Mouse (Mus musculus): ENCODE data around the gene Ncoa3. TPM values are rescaled to one million over a fixed set of nuclear protein-coding genes. Genes with fewer than 3 reads are reported as not detected.

The Ncoa3 gene
- polyA plus RNA-seq, 1 experiment from 2014 or later: 4.2 TPM

- WGBS (ENCODE audit: insufficient replicate concordance): 71% methylated on average over 8 of the region's 8 CpGs
- Histone ChIP-seq H3K36me3 (ENCODE audit: control insufficient read depth, insufficient read depth) (no peaks in the 10 kb centered on the region), H3K27me3 (ENCODE audit: control insufficient read depth, insufficient read depth, low read depth, low read length) (peaks cover 19% of the 10 kb centered on the region), H3K4me1 (ENCODE audit: control insufficient read depth, low read depth, low read length) (peaks cover 4% of the 10 kb centered on the region), H3K27ac (ENCODE audit: low read length) (no peak overlapping the region), H3K4me3 (ENCODE audit: low read depth, low read length) (no peak overlapping the region), H3K9me3 (replicated peaks; ENCODE audit: control insufficient read depth, low read length) (no peaks in the 10 kb centered on the region), H3K9ac (ENCODE audit: low read depth, low read length) (no peak overlapping the region), H3K4me2 (ENCODE audit: low read depth, low read length) (no peak overlapping the region)
- ATAC-seq (ENCODE audit: low read depth): no peak
These were observed 3.3 kb downstream of the Ncoa3 start for GRCm38 (mm10) chr2:165995711-165996110.

- Histone ChIP-seq H3K9ac (ENCODE audit: low read depth, low read length) (no peak overlapping the region), H3K36me3 (ENCODE audit: control insufficient read depth, insufficient read depth) (no peaks in the 10 kb centered on the region), H3K9me3 (replicated peaks; ENCODE audit: control insufficient read depth, low read length) (no peaks in the 10 kb centered on the region), H3K4me2 (ENCODE audit: low read depth, low read length) (no peak overlapping the region), H3K27me3 (ENCODE audit: control insufficient read depth, insufficient read depth, low read depth, low read length) (peaks cover 19% of the 10 kb centered on the region), H3K4me3 (ENCODE audit: low read depth, low read length) (no peak overlapping the region), H3K27ac (ENCODE audit: low read length) (no peak overlapping the region), H3K4me1 (ENCODE audit: control insufficient read depth, low read depth, low read length) (peaks cover 4% of the 10 kb centered on the region)
- WGBS (ENCODE audit: insufficient replicate concordance): 57% methylated on average over 4 of the region's 4 CpGs
- ATAC-seq (ENCODE audit: low read depth): no peak
These were observed 3.7 kb downstream of the Ncoa3 start for GRCm38 (mm10) chr2:165996130-165996529.

GRCm38 (mm10) chr2:165997256-165997967 lies 5.0 kb downstream of the Ncoa3 start:
- Histone ChIP-seq H3K36me3 (ENCODE audit: control insufficient read depth, insufficient read depth) (no peaks in the 10 kb centered on the region), H3K27me3 (ENCODE audit: control insufficient read depth, insufficient read depth, low read depth, low read length) (peaks cover 19% of the 10 kb centered on the region), H3K9ac (ENCODE audit: low read depth, low read length) (no peak overlapping the region), H3K4me2 (ENCODE audit: low read depth, low read length) (no peak overlapping the region), H3K4me3 (ENCODE audit: low read depth, low read length) (no peak overlapping the region), H3K9me3 (replicated peaks; ENCODE audit: control insufficient read depth, low read length) (no peaks in the 10 kb centered on the region), H3K27ac (ENCODE audit: low read length) (no peak overlapping the region), H3K4me1 (ENCODE audit: control insufficient read depth, low read depth, low read length) (peaks cover 4% of the 10 kb centered on the region)
- no peak for ATAC-seq (ENCODE audit: low read depth)
- WGBS (ENCODE audit: insufficient replicate concordance): 64% methylated on average over 8 of the region's 8 CpGs

- no peak overlapping the region for H3K4me3 ChIP-seq (ENCODE audit: low read depth, low read length)
- H3K9ac ChIP-seq (ENCODE audit: low read depth, low read length): no peak overlapping the region
- no peak overlapping the region for H3K27ac ChIP-seq (ENCODE audit: low read length)
- no peaks in the 10 kb centered on the region; the same call in none of the 2 replicates for H3K4me1 ChIP-seq (ENCODE audit: control insufficient read depth, low read depth, low read length)
- no peak for ATAC-seq (ENCODE audit: low read depth)
- 39% methylated on average over 4 of the region's 4 CpGs for WGBS (ENCODE audit: insufficient replicate concordance)
- peaks cover 4% of the 10 kb centered on the region for H3K27me3 ChIP-seq (ENCODE audit: control insufficient read depth, insufficient read depth, low read depth, low read length)
- no peaks in the 10 kb centered on the region for H3K9me3 ChIP-seq (replicated peaks; ENCODE audit: control insufficient read depth, low read length)
- H3K36me3 ChIP-seq (ENCODE audit: control insufficient read depth, insufficient read depth): no peaks in the 10 kb centered on the region
- H3K4me2 ChIP-seq (ENCODE audit: low read depth, low read length): no peak overlapping the region
These were observed 6.5 kb downstream of the Ncoa3 start for GRCm38 (mm10) chr2:165998969-165999368.

DNA sequence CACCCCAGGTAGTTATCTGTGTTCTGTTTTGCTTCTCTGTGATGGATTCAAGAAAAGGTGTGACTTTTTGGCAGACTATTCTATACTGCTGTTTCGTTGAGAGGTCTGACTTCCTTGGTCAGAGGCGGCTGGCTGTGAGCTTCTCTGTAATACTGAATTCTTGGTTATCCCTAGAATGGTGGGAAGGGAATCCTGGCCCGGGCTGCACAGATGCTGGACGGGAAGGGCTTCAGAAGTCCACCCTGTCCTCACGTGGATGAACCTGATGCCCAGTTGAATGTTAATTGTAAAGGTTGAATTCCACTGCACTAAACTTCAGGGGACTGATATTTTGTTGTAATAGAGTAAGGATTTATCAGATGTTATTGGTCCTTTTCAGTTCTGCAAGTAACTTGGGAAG lies 7.4 kb downstream of the Ncoa3 start:
- Histone ChIP-seq H3K27ac (ENCODE audit: low read length) (no peak overlapping the region), H3K4me2 (ENCODE audit: low read depth, low read length) (no peak overlapping the region), H3K27me3 (ENCODE audit: control insufficient read depth, insufficient read depth, low read depth, low read length) (no peaks in the 10 kb centered on the region), H3K36me3 (ENCODE audit: control insufficient read depth, insufficient read depth) (no peaks in the 10 kb centered on the region), H3K9ac (ENCODE audit: low read depth, low read length) (no peak overlapping the region), H3K9me3 (replicated peaks; ENCODE audit: control insufficient read depth, low read length) (no peaks in the 10 kb centered on the region), H3K4me1 (ENCODE audit: control insufficient read depth, low read depth, low read length) (no peaks in the 10 kb centered on the region; the same call in none of the 2 replicates), H3K4me3 (ENCODE audit: low read depth, low read length) (no peak overlapping the region)
- 39% methylated on average over 5 of the region's 5 CpGs for WGBS (ENCODE audit: insufficient replicate concordance)
- no peak for ATAC-seq (ENCODE audit: low read depth)

GRCm38 (mm10) chr2:166000242-166000641 lies 7.8 kb downstream of the Ncoa3 start:
- no peak for ATAC-seq (ENCODE audit: low read depth)
- Histone ChIP-seq H3K4me1 (ENCODE audit: control insufficient read depth, low read depth, low read length) (no peaks in the 10 kb centered on the region; the same call in none of the 2 replicates), H3K9ac (ENCODE audit: low read depth, low read length) (no peak overlapping the region), H3K27ac (ENCODE audit: low read length) (no peak overlapping the region), H3K27me3 (ENCODE audit: control insufficient read depth, insufficient read depth, low read depth, low read length) (no peaks in the 10 kb centered on the region), H3K9me3 (replicated peaks; ENCODE audit: control insufficient read depth, low read length) (no peaks in the 10 kb centered on the region), H3K4me2 (ENCODE audit: low read depth, low read length) (no peak overlapping the region), H3K4me3 (ENCODE audit: low read depth, low read length) (no peak overlapping the region), H3K36me3 (ENCODE audit: control insufficient read depth, insufficient read depth) (no peaks in the 10 kb centered on the region)
- 24% methylated on average over 5 of the region's 5 CpGs for WGBS (ENCODE audit: insufficient replicate concordance)

- 24% methylated on average over 5 of the region's 5 CpGs for WGBS (ENCODE audit: insufficient replicate concordance)
- Histone ChIP-seq H3K9ac (ENCODE audit: low read depth, low read length) (no peak overlapping the region), H3K4me1 (ENCODE audit: control insufficient read depth, low read depth, low read length) (no peaks in the 10 kb centered on the region; the same call in none of the 2 replicates), H3K4me3 (ENCODE audit: low read depth, low read length) (no peak overlapping the region), H3K9me3 (replicated peaks; ENCODE audit: control insufficient read depth, low read length) (no peaks in the 10 kb centered on the region), H3K36me3 (ENCODE audit: control insufficient read depth, insufficient read depth) (no peaks in the 10 kb centered on the region), H3K27ac (ENCODE audit: low read length) (no peak overlapping the region), H3K4me2 (ENCODE audit: low read depth, low read length) (no peak overlapping the region), H3K27me3 (ENCODE audit: control insufficient read depth, insufficient read depth, low read depth, low read length) (no peaks in the 10 kb centered on the region)
- ATAC-seq (ENCODE audit: low read depth): no peak
These were observed 8.3 kb downstream of the Ncoa3 start for GRCm38 (mm10) chr2:166000769-166001168.

GRCm38 (mm10) chr2:166001362-166001761 lies 8.9 kb downstream of the Ncoa3 start:
- Histone ChIP-seq H3K27me3 (ENCODE audit: control insufficient read depth, insufficient read depth, low read depth, low read length) (no peaks in the 10 kb centered on the region), H3K27ac (ENCODE audit: low read length) (no peak overlapping the region), H3K4me2 (ENCODE audit: low read depth, low read length) (no peak overlapping the region), H3K36me3 (ENCODE audit: control insufficient read depth, insufficient read depth) (no peaks in the 10 kb centered on the region), H3K9me3 (replicated peaks; ENCODE audit: control insufficient read depth, low read length) (no peaks in the 10 kb centered on the region), H3K4me1 (ENCODE audit: control insufficient read depth, low read depth, low read length) (no peaks in the 10 kb centered on the region; the same call in none of the 2 replicates), H3K4me3 (ENCODE audit: low read depth, low read length) (no peak overlapping the region), H3K9ac (ENCODE audit: low read depth, low read length) (no peak overlapping the region)
- ATAC-seq (ENCODE audit: low read depth): no peak
- 43% methylated on average over 2 of the region's 2 CpGs for WGBS (ENCODE audit: insufficient replicate concordance)

DNA sequence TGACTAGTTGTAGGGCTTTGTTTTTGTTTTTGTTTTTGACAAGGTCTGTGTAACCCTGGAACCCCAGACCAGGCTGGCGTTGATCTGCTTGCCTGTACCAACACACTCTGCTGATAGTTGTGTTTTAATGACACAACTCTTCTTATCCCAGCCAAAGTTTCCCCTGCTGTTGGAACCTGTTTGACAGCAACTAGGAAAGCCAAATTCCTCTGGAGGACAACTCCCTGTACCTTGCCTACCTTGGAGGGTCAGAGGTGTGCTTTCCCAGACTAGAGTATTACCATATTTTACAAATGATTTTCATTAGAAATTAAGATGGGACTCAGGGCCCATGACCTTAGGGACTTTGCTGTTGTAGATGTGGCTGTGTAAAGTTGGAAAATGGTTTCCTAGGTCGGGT lies 9.3 kb downstream of the Ncoa3 start:
- Histone ChIP-seq H3K4me2 (ENCODE audit: low read depth, low read length) (no peak overlapping the region), H3K9me3 (replicated peaks; ENCODE audit: control insufficient read depth, low read length) (no peaks in the 10 kb centered on the region), H3K27ac (ENCODE audit: low read length) (no peak overlapping the region), H3K4me3 (ENCODE audit: low read depth, low read length) (no peak overlapping the region), H3K4me1 (ENCODE audit: control insufficient read depth, low read depth, low read length) (no peaks in the 10 kb centered on the region; the same call in none of the 2 replicates), H3K36me3 (ENCODE audit: control insufficient read depth, insufficient read depth) (no peaks in the 10 kb centered on the region), H3K27me3 (ENCODE audit: control insufficient read depth, insufficient read depth, low read depth, low read length) (no peaks in the 10 kb centered on the region), H3K9ac (ENCODE audit: low read depth, low read length) (no peak overlapping the region)
- 38% methylated on average over 2 of the region's 2 CpGs for WGBS (ENCODE audit: insufficient replicate concordance)
- ATAC-seq (ENCODE audit: low read depth): no peak
